Mouse (Mus musculus): ENCODE data around the gene Slc13a3. TPM values are rescaled to one million over a fixed set of nuclear protein-coding genes. Genes with fewer than 3 reads are reported as not detected.
"Not testable (repeated sequence)": the region's sequence is repeated elsewhere in the genome, so short reads cannot be mapped to it uniquely, and the experiment has no call there.

Slc13a3 gene
- polyA plus RNA-seq (2014; fragmentation: Nextera tagmentation; extraction: Ambion mirVana) = 0.14 and 0.17 TPM in 2 replicates

DNA sequence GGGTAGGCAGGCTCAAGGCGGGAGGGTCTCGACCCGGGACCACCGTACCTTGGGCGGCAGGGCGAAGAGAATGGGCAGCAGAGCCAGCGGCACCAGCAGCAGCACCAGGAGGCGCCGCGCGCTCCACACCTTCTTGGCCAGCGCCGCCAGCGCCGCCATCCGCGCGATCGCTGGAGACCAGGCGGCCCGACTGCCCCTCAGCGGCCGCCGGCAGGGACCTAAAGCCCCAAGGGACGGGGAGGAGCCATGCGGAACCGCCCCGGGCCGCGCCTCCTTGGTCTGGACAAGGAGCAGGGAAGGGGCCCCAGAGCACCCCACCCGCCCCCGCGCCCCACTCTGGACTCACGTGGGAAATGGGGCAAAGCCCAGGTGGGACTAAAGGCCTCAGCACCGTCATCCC, at the start of gene Slc13a3:
Slc13a3 (minus strand) TSS at position 228 of the 400 bp plus-strand sequence.
- H3K27me3 ChIP-seq (ENCODE audit: control insufficient read depth, insufficient read depth, low read length) = peaks cover 7% of the 10 kb centered on the region; the same call in 1 of the 2 replicates
- H3K4me2 ChIP-seq (replicated peaks; ENCODE audit: low read depth, low read length) = peak within 1 kb of the TSS; percentile 40
- ATAC-seq (ENCODE audit: low FRiP score) (no peak), DNase-seq (ENCODE audit: low spot score) (peak; percentile 52)
- H3K4me1 ChIP-seq (replicated peaks; ENCODE audit: control insufficient read depth, insufficient read depth, low read length) = peaks cover 4% of the 10 kb centered on the region; the same call in 1 of the 2 replicates
- peak within 1 kb of the TSS; percentile 20; the same call in 1 of the 2 replicates for H3K9ac ChIP-seq (ENCODE audit: low read depth, low read length)
- H3K27ac ChIP-seq (ENCODE audit: low read depth, low read length) = no peak within 1 kb of the TSS
- no peaks in the 10 kb centered on the region for H3K9me3 ChIP-seq (ENCODE audit: control insufficient read depth, low read length)
- H3K36me3 ChIP-seq (ENCODE audit: control insufficient read depth, insufficient read depth, low read length) = no peaks in the 10 kb centered on the region
- WGBS = 3% methylated on average over 33 of the region's 35 CpGs
- 0 out of 2 replicates have a peak within 1 kb of the TSS, but pooled peaks have one; percentile 3 for H3K4me3 ChIP-seq (ENCODE audit: low read depth, low read length)

- Histone ChIP-seq H3K4me2 (replicated peaks; ENCODE audit: low read depth, low read length) (no peak overlapping the region), H3K4me1 (replicated peaks; ENCODE audit: control insufficient read depth, insufficient read depth, low read length) (peaks cover 5% of the 10 kb centered on the region), H3K27ac (ENCODE audit: low read depth, low read length) (no peak overlapping the region), H3K9ac (ENCODE audit: low read depth, low read length) (no peak overlapping the region), H3K9me3 (ENCODE audit: control insufficient read depth, low read length) (no peaks in the 10 kb centered on the region), H3K4me3 (ENCODE audit: low read depth, low read length) (no peak overlapping the region), H3K36me3 (ENCODE audit: control insufficient read depth, insufficient read depth, low read length) (no peaks in the 10 kb centered on the region), H3K27me3 (ENCODE audit: control insufficient read depth, insufficient read depth, low read length) (no peaks in the 10 kb centered on the region)
- DNase-seq (ENCODE audit: low spot score) = no peak
- no peak for ATAC-seq (ENCODE audit: low FRiP score)
- 94% methylated on average over 20 of the region's 20 CpGs for WGBS
Observed at GRCm38 (mm10) chr2:165515178-165515728, 42.2 kb upstream of the Slc13a3 start.

DNA sequence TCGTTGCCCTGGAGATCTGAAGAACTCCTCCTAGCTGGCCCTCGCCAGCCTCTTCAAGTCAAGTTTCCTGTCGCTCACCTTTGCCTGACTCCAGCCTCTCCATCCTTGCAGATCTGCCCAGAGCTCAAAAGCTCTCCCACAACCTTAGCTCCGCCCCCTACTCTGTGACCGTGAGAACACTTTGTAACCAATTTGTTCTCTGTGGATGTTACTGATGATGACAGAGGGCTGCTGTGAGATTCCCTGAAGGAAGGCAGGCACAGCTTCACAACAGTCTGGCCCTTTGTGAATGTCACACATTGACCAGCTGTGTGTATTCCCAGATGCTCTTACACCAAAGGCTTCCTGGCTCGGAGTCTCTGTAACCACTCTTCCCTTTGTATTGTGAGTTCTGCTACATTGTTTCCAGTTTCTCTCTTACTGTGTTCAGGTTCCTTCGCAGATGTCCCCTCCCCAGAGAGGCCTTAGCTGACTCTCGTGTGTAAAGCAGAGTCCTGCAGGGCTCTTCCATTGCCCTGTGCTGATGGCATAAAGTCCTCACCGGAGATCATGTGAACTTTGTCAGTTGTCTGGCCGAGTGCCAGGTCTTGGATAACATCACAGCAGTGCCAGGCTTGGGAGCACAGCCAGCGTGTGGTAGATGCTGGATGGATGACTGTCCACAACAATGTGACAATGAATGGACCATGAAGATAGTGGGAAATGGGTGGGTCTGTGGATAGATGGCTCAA, 40.0 kb upstream of the Slc13a3 start:
- Histone ChIP-seq H3K36me3 (ENCODE audit: control insufficient read depth, insufficient read depth, low read length) (no peaks in the 10 kb centered on the region), H3K9me3 (ENCODE audit: control insufficient read depth, low read length) (no peaks in the 10 kb centered on the region), H3K4me3 (ENCODE audit: low read depth, low read length) (no peak overlapping the region), H3K27me3 (ENCODE audit: control insufficient read depth, insufficient read depth, low read length) (no peaks in the 10 kb centered on the region), H3K4me2 (replicated peaks; ENCODE audit: low read depth, low read length) (no peak overlapping the region), H3K4me1 (replicated peaks; ENCODE audit: control insufficient read depth, insufficient read depth, low read length) (peaks cover 5% of the 10 kb centered on the region), H3K27ac (ENCODE audit: low read depth, low read length) (peak overlapping the region; percentile 24; the same call in 1 of the 2 replicates), H3K9ac (ENCODE audit: low read depth, low read length) (no peak overlapping the region)
- peak; percentile 56 for DNase-seq (ENCODE audit: low spot score)
- peak; percentile 51 for ATAC-seq (ENCODE audit: low FRiP score)
- 49% methylated on average over 11 of the region's 11 CpGs for WGBS

DNA sequence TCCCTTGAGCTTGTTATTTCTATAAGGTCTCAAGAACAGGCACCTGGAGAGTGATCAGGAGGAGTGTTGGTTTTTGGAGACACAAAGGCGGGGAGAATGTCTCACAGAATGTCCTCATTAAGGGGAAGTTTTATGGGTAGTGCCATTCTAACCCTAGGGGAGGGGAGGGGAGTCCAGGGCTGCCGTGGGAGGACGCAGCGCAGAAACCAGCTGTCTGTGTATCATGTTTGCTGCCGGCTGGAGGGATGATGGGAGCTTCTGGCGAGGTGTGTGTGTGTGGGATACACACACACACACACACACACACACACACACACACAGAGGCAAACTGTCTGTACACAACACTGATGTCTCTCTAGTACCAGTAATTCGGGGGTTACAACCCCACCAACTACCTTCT, 39.4 kb upstream of the Slc13a3 start:
- Histone ChIP-seq H3K36me3 (ENCODE audit: control insufficient read depth, insufficient read depth, low read length) (no peaks in the 10 kb centered on the region), H3K9ac (ENCODE audit: low read depth, low read length) (no peak overlapping the region), H3K4me2 (replicated peaks; ENCODE audit: low read depth, low read length) (no peak overlapping the region), H3K27ac (ENCODE audit: low read depth, low read length) (no peak overlapping the region), H3K4me1 (replicated peaks; ENCODE audit: control insufficient read depth, insufficient read depth, low read length) (peaks cover 5% of the 10 kb centered on the region), H3K9me3 (ENCODE audit: control insufficient read depth, low read length) (no peaks in the 10 kb centered on the region), H3K27me3 (ENCODE audit: control insufficient read depth, insufficient read depth, low read length) (no peaks in the 10 kb centered on the region), H3K4me3 (ENCODE audit: low read depth, low read length) (no peak overlapping the region)
- DNase-seq (ENCODE audit: low spot score) = no peak
- 42% methylated on average over 7 of the region's 7 CpGs for WGBS
- no peak for ATAC-seq (ENCODE audit: low FRiP score)

GRCm38 (mm10) chr2:165511530-165511929, 38.5 kb upstream of the Slc13a3 start:
- H3K27me3 ChIP-seq (ENCODE audit: control insufficient read depth, insufficient read depth, low read length); H3K4me3 ChIP-seq (ENCODE audit: low read depth, low read length): not testable (repeated sequence)
- 87% methylated on average over 4 of the region's 4 CpGs for WGBS

DNA sequence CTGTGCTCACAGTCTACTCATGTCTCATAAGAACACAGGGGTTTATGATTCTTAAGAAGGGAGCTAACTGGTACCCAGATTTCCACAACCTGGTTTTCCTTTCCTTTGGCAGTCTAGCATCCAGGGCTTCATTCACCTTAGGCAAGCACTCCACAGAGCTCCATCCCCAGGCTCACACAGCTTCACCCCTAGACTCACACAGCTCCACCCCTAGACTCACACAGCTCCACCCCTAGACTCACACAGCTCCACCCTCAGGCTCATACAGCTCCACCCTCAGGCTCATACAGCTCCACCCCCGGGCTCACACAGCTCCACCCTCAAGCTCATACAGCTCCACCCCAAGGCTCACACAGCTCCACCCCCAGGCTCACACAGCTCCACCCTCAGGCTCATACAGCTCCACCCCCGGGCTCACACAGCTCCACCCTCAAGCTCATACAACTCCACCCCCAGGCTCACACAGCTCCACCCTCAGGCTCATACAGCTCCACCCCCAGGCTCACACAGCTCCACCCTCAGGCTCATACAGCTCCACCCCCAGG, 38.0 kb upstream of the Slc13a3 start:
- H3K4me3 ChIP-seq (ENCODE audit: low read depth, low read length); H3K9me3 ChIP-seq (ENCODE audit: control insufficient read depth, low read length); H3K4me1 ChIP-seq (replicated peaks; ENCODE audit: control insufficient read depth, insufficient read depth, low read length); ATAC-seq (ENCODE audit: low FRiP score); H3K27ac ChIP-seq (ENCODE audit: low read depth, low read length); H3K27me3 ChIP-seq (ENCODE audit: control insufficient read depth, insufficient read depth, low read length); H3K4me2 ChIP-seq (replicated peaks; ENCODE audit: low read depth, low read length); H3K9ac ChIP-seq (ENCODE audit: low read depth, low read length); H3K36me3 ChIP-seq (ENCODE audit: control insufficient read depth, insufficient read depth, low read length); DNase-seq (ENCODE audit: low spot score): not testable (repeated sequence)
- WGBS = 73% methylated on average over 2 of the region's 2 CpGs

More at GRCm38 (mm10) chr2:165511530-165511929, 38.5 kb upstream of the Slc13a3 start:
- not testable (repeated sequence) for DNase-seq (ENCODE audit: low spot score); H3K36me3 ChIP-seq (ENCODE audit: control insufficient read depth, insufficient read depth, low read length); ATAC-seq (ENCODE audit: low FRiP score); H3K27ac ChIP-seq (ENCODE audit: low read depth, low read length); H3K4me1 ChIP-seq (replicated peaks; ENCODE audit: control insufficient read depth, insufficient read depth, low read length); H3K9me3 ChIP-seq (ENCODE audit: control insufficient read depth, low read length); H3K9ac ChIP-seq (ENCODE audit: low read depth, low read length); H3K4me2 ChIP-seq (replicated peaks; ENCODE audit: low read depth, low read length)

- H3K4me2 ChIP-seq (replicated peaks; ENCODE audit: low read depth, low read length) = no peak overlapping the region
- no peaks in the 10 kb centered on the region for H3K27me3 ChIP-seq (ENCODE audit: control insufficient read depth, insufficient read depth, low read length)
- WGBS = 69% methylated on average over 5 of the region's 5 CpGs
- DNase-seq (ENCODE audit: low spot score) = no peak
- H3K36me3 ChIP-seq (ENCODE audit: control insufficient read depth, insufficient read depth, low read length) = no peaks in the 10 kb centered on the region
- ATAC-seq (ENCODE audit: low FRiP score) = no peak
- peaks cover 5% of the 10 kb centered on the region for H3K4me1 ChIP-seq (replicated peaks; ENCODE audit: control insufficient read depth, insufficient read depth, low read length)
- H3K9me3 ChIP-seq (ENCODE audit: control insufficient read depth, low read length) = no peaks in the 10 kb centered on the region
- no peak overlapping the region for H3K27ac ChIP-seq (ENCODE audit: low read depth, low read length)
- H3K4me3 ChIP-seq (ENCODE audit: low read depth, low read length) = no peak overlapping the region
- H3K9ac ChIP-seq (ENCODE audit: low read depth, low read length) = no peak overlapping the region
Observed at GRCm38 (mm10) chr2:165510466-165510865, 37.4 kb upstream of the Slc13a3 start.

GRCm38 (mm10) chr2:165509686-165510085, 36.7 kb upstream of the Slc13a3 start:
- no peak overlapping the region for H3K4me2 ChIP-seq (replicated peaks; ENCODE audit: low read depth, low read length)
- no peaks in the 10 kb centered on the region for H3K36me3 ChIP-seq (ENCODE audit: control insufficient read depth, insufficient read depth, low read length)
- H3K9ac ChIP-seq (ENCODE audit: low read depth, low read length) = no peak overlapping the region
- 82% methylated on average over 9 of the region's 9 CpGs for WGBS
- H3K9me3 ChIP-seq (ENCODE audit: control insufficient read depth, low read length) = no peaks in the 10 kb centered on the region
- ATAC-seq (ENCODE audit: low FRiP score) (no peak), DNase-seq (ENCODE audit: low spot score) (no peak)
- no peak overlapping the region for H3K27ac ChIP-seq (ENCODE audit: low read depth, low read length)
- H3K4me3 ChIP-seq (ENCODE audit: low read depth, low read length) = no peak overlapping the region
- no peaks in the 10 kb centered on the region for H3K27me3 ChIP-seq (ENCODE audit: control insufficient read depth, insufficient read depth, low read length)
- H3K4me1 ChIP-seq (replicated peaks; ENCODE audit: control insufficient read depth, insufficient read depth, low read length) = peaks cover 5% of the 10 kb centered on the region
